Mouse (Mus musculus): ENCODE measurements around the gene Hdgfl2.

GRCm38 (mm10) chr17:56077523-56077922, 1.9 kb upstream of the Hdgfl2 start:
- no peak for TF ChIP-seq EP300 (optimal IDR thresholded peaks at IDR 0.05)
- 0 out of 2 replicates have a peak, but pooled peaks have one; percentile 8 for TF ChIP-seq CTCF (IDR thresholded peaks at IDR 0.05; ENCODE audit: low read depth)

Data from stomach, postnatal 0 days (tissue).